Mouse (Mus musculus) bone marrow, adult 2 months (tissue): ENCODE results near the gene Traf1.

ENCODE experiments used
- CTCF ChIP-seq: fragments of 200-500 bp; IDR thresholded peaks from 2 replicates; pipeline ENCODE4 v1.5.1; 2011; ENCODE audit warnings: low read length, control low read depth; ENCODE audit not compliant: control insufficient read depth, insufficient read depth
- POLR2A ChIP-seq: fragments of 200-500 bp; IDR thresholded peaks from 2 replicates; pipeline ENCODE4 v1.6.1; 2011; ENCODE audit warnings: low read depth, mild to moderate bottlenecking, control low read depth, low read length, borderline replicate concordance; ENCODE audit not compliant: control insufficient read depth

DNA sequence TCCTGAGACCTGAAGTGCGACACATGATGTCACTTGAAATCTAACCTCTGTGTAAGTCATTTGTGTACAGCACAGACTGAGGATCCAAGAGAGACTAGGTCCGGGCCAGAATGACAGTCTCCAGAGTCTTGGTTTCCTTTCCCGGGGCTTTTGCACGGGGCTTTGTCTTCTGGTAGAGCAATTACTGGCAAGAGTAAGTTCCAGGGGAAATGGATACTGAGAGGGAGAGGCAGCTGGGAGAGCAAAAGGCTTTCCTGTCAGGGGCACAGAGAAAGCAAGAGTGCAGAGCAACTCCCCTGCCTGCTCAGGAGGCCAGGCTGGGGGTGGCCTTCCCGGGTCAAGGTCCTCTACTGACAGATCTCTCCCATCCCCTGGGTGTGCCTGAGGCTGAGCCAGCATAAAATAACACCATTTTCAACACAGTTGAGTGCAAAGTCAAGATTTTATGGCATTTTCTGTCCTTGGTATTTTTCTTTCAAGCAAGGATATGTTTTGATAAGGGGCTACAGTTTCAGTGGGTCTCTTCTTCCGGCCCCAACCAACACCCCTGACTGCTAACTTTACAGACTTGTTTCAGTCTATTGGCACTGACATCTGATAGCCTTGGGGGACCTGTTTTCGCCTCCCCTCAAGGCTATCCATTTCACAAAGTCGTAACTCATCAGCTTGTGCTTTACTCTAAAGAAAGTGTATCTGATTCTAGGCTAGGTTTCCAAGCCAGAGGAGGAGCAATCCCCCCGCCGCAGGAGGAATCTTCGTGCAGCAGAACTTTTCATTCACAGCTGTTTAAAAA, 21.5 kb upstream of the Traf1 start:
- TF ChIP-seq CTCF, result no peak
- TF ChIP-seq POLR2A, result no peak
